Mouse (Mus musculus): ENCODE measurements around the gene Ugt2b36.
"Not testable (repeated sequence)": the region's sequence is repeated elsewhere in the genome, so short reads cannot be mapped to it uniquely, and the experiment has no call there.

- not testable (repeated sequence) for TF ChIP-seq CTCF, EP300 (IDR thresholded peaks at IDR 0.05; ENCODE audit: low read depth)
Measured at GRCm38 (mm10) chr5:87103697-87104096, 11.3 kb upstream of the Ugt2b36 start.
